Mouse (Mus musculus) embryonic facial prominence, embryonic 15.5 days (tissue): Measurements from ENCODE around the gene Robo1. TPM values are rescaled to one million over a fixed set of nuclear protein-coding genes. Genes with fewer than 3 reads are reported as not detected.
A peak's percentile ranks its signal among the peaks of the same experiment; 100 is the strongest.

Experiments
- ATAC-seq: fragments of 200-750 bp; cut with Nextera tagmentation; 2 replicates; pipeline ENCODE4 v1.8.0; 2017; ENCODE audit warnings: low read depth, moderate TSS enrichment; ENCODE audit not compliant: insufficient number of reproducible peaks, low FRiP score, low TSS enrichment
- H3K27ac ChIP-seq: fragments of 300-500 bp; sonication (generic); replicated peaks from 2 replicates; pipeline ENCODE4 v1.5.1; 2015; ENCODE audit warnings: mild to moderate bottlenecking, inconsistent platforms
- H3K27me3 ChIP-seq: fragments of 300-500 bp; sonication (generic); 2 replicates; pipeline ENCODE4 v1.6.1; 2015; ENCODE audit warnings: inconsistent platforms
- H3K36me3 ChIP-seq: fragments of 300-500 bp; sonication (generic); 2 replicates; pipeline ENCODE4 v1.6.1; 2015; ENCODE audit warnings: mild to moderate bottlenecking, inconsistent platforms
- H3K4me1 ChIP-seq: fragments of 300-500 bp; sonication (generic); 2 replicates; pipeline ENCODE4 v1.6.1; 2015; ENCODE audit warnings: inconsistent platforms
- H3K4me2 ChIP-seq: fragments of 300-500 bp; sonication (generic); replicated peaks from 2 replicates; pipeline ENCODE4 v1.6.1; 2015; ENCODE audit warnings: mild to moderate bottlenecking, inconsistent platforms
- H3K4me3 ChIP-seq: fragments of 300-500 bp; sonication (generic); replicated peaks from 2 replicates; pipeline ENCODE4 v1.5.1; 2015; ENCODE audit warnings: mild to moderate bottlenecking, inconsistent platforms
- H3K9ac ChIP-seq: fragments of 300-500 bp; sonication (generic); 2 replicates; pipeline ENCODE4 v1.6.1; 2015; ENCODE audit warnings: inconsistent platforms
- H3K9me3 ChIP-seq: fragments of 300-500 bp; sonication (generic); replicated peaks from 2 replicates; pipeline ENCODE4 v1.6.1; 2016; ENCODE audit warnings: inconsistent platforms
- WGBS: fragments of 180-500 bp; shearing (Covaris S2); methylation state at CpG from one replicate; pipeline ENCODE4 v1.1.7; 2015; 5-methylcytosine and 5-hydroxymethylcytosine counted together
- polyA plus RNA-seq: library from polyadenylated mRNA; unstranded; fragments of >200 nt; fragmentation: Nextera tagmentation; extraction: Ambion mirVana; gene quantifications from 2 replicates; pipeline ENCODE4 v1.2.1, GENCODE M21; 2015

Robo1 gene
- 36.9 and 37.4 TPM in 2 replicates for polyA plus RNA-seq

GRCm38 (mm10) chr16:72307537-72308330, at the start of gene Robo1:
Robo1 (plus strand) TSS chr16:72308306.
- WGBS, result 70% methylated on average over 8 of the region's 8 CpGs
- H3K4me3 ChIP-seq, result no peak within 1 kb of the TSS
- no peak for ATAC-seq

GRCm38 (mm10) chr16:72267839-72268238, 40.3 kb upstream of the Robo1 start:
- WGBS, result 79% methylated on average over 10 of the region's 10 CpGs
- H3K36me3 ChIP-seq, result no peaks in the 10 kb centered on the region
- no peak overlapping the region for H3K4me3 ChIP-seq
- no peaks in the 10 kb centered on the region for H3K27me3 ChIP-seq
- H3K27ac ChIP-seq, result no peak overlapping the region
- H3K4me1 ChIP-seq, result no peaks in the 10 kb centered on the region
- no peak overlapping the region for H3K4me2 ChIP-seq
- no peak overlapping the region for H3K9ac ChIP-seq
- no peak for ATAC-seq
- no peaks in the 10 kb centered on the region for H3K9me3 ChIP-seq

More at GRCm38 (mm10) chr16:72307537-72308330, at the start of gene Robo1:
- Histone ChIP-seq H3K9ac (no peak within 1 kb of the TSS), H3K4me1 (no peaks in the 10 kb centered on the region), H3K9me3 (no peaks in the 10 kb centered on the region), H3K4me2 (no peak within 1 kb of the TSS), H3K27ac (no peak within 1 kb of the TSS), H3K27me3 (no peaks in the 10 kb centered on the region), H3K36me3 (no peaks in the 10 kb centered on the region)

GRCm38 (mm10) chr16:72276390-72277074, 31.6 kb upstream of the Robo1 start:
- 79% methylated on average over 3 of the region's 3 CpGs for WGBS
- Histone ChIP-seq H3K27me3 (no peaks in the 10 kb centered on the region), H3K4me1 (no peaks in the 10 kb centered on the region), H3K27ac (no peak overlapping the region), H3K9ac (no peak overlapping the region), H3K4me3 (no peak overlapping the region), H3K9me3 (no peaks in the 10 kb centered on the region), H3K36me3 (no peaks in the 10 kb centered on the region), H3K4me2 (no peak overlapping the region)
- no peak for ATAC-seq

GRCm38 (mm10) chr16:72308331-72308668, 194 bp downstream of the Robo1 start:
- Histone ChIP-seq H3K9me3 (no peaks in the 10 kb centered on the region), H3K4me2 (no peak overlapping the region), H3K36me3 (no peaks in the 10 kb centered on the region), H3K4me3 (no peak overlapping the region), H3K4me1 (no peaks in the 10 kb centered on the region), H3K27ac (no peak overlapping the region), H3K9ac (no peak overlapping the region), H3K27me3 (no peaks in the 10 kb centered on the region)
- no peak for ATAC-seq
- WGBS, result 70% methylated on average over 6 of the region's 6 CpGs

- H3K4me3 ChIP-seq, result no peak overlapping the region
- H3K4me2 ChIP-seq, result no peak overlapping the region
- H3K27me3 ChIP-seq, result no peaks in the 10 kb centered on the region
- no peak overlapping the region for H3K27ac ChIP-seq
- no peaks in the 10 kb centered on the region for H3K9me3 ChIP-seq
- no peaks in the 10 kb centered on the region for H3K4me1 ChIP-seq
- no peak for ATAC-seq
- WGBS, result 34% methylated on average over 8 of the region's 8 CpGs
- no peak overlapping the region for H3K9ac ChIP-seq
- no peaks in the 10 kb centered on the region for H3K36me3 ChIP-seq
Measured at GRCm38 (mm10) chr16:72327321-72327720, 19.2 kb downstream of the Robo1 start.

- ATAC-seq, result no peak
Measured at GRCm38 (mm10) chr16:72328579-72328978, 20.5 kb downstream of the Robo1 start.

GRCm38 (mm10) chr16:72337757-72338156, 29.7 kb downstream of the Robo1 start:
- 97% methylated on average over 1 of the region's 1 CpGs for whole genome bisulfite sequencing
- no peak overlapping the region for H3K4me2 ChIP-seq
- H3K4me3 ChIP-seq, result no peak overlapping the region
- H3K4me1 ChIP-seq, result no peaks in the 10 kb centered on the region
- no peaks in the 10 kb centered on the region for H3K36me3 ChIP-seq
- ATAC-seq, result no peak
- no peak overlapping the region for H3K9ac ChIP-seq
- H3K27me3 ChIP-seq, result no peaks in the 10 kb centered on the region
- no peaks in the 10 kb centered on the region for H3K9me3 ChIP-seq
- no peak overlapping the region for H3K27ac ChIP-seq

More at GRCm38 (mm10) chr16:72328579-72328978, 20.5 kb downstream of the Robo1 start:
- Histone ChIP-seq H3K9me3 (no peaks in the 10 kb centered on the region), H3K9ac (no peak overlapping the region), H3K36me3 (no peaks in the 10 kb centered on the region), H3K4me3 (no peak overlapping the region), H3K4me1 (no peaks in the 10 kb centered on the region), H3K27me3 (no peaks in the 10 kb centered on the region), H3K27ac (no peak overlapping the region), H3K4me2 (no peak overlapping the region)
- 77% methylated on average over 3 of the region's 3 CpGs for WGBS

- ATAC-seq, result peak; percentile 51; the same call in 1 of the 2 replicates
- no peaks in the 10 kb centered on the region for H3K9me3 ChIP-seq
- H3K36me3 ChIP-seq, result no peaks in the 10 kb centered on the region
- H3K4me1 ChIP-seq, result peaks cover 8% of the 10 kb centered on the region; the same call in 1 of the 2 replicates
- H3K27me3 ChIP-seq, result no peaks in the 10 kb centered on the region
- 25% methylated on average over 5 of the region's 5 CpGs for WGBS
- 0 out of 2 replicates have a peak overlapping the region, but pooled peaks have one; percentile 25 for H3K27ac ChIP-seq
- 0 out of 2 replicates have a peak overlapping the region, but pooled peaks have one; percentile 21 for H3K4me2 ChIP-seq
- H3K4me3 ChIP-seq, result no peak overlapping the region
- no peak overlapping the region for H3K9ac ChIP-seq
Measured at GRCm38 (mm10) chr16:72350422-72350821, 42.3 kb downstream of the Robo1 start.

- Histone ChIP-seq H3K4me1 (no peaks in the 10 kb centered on the region), H3K27me3 (no peaks in the 10 kb centered on the region), H3K9me3 (no peaks in the 10 kb centered on the region), H3K27ac (no peak overlapping the region), H3K4me2 (no peak overlapping the region), H3K36me3 (no peaks in the 10 kb centered on the region), H3K4me3 (no peak overlapping the region), H3K9ac (no peak overlapping the region)
- WGBS, result 70% methylated on average over 2 of the region's 2 CpGs
- no peak for ATAC-seq
Measured at GRCm38 (mm10) chr16:72356515-72357357, 48.6 kb downstream of the Robo1 start.

GRCm38 (mm10) chr16:72376896-72377295, 68.8 kb downstream of the Robo1 start:
- WGBS, result 63% methylated on average over 5 of the region's 5 CpGs

GRCm38 (mm10) chr16:72381819-72382218, 73.7 kb downstream of the Robo1 start:
- H3K4me3 ChIP-seq, result no peak overlapping the region
- no peaks in the 10 kb centered on the region for H3K27me3 ChIP-seq
- H3K4me2 ChIP-seq, result no peak overlapping the region
- no peaks in the 10 kb centered on the region for H3K4me1 ChIP-seq
- no peak overlapping the region for H3K27ac ChIP-seq
- ATAC-seq, result no peak
- no peak overlapping the region for H3K9ac ChIP-seq
- H3K36me3 ChIP-seq, result no peaks in the 10 kb centered on the region
- 90% methylated on average over 6 of the region's 6 CpGs for WGBS
- H3K9me3 ChIP-seq, result no peaks in the 10 kb centered on the region

More at GRCm38 (mm10) chr16:72376896-72377295, 68.8 kb downstream of the Robo1 start:
- Histone ChIP-seq H3K9me3 (no peaks in the 10 kb centered on the region), H3K9ac (no peak overlapping the region), H3K4me2 (no peak overlapping the region), H3K4me1 (no peaks in the 10 kb centered on the region), H3K4me3 (no peak overlapping the region), H3K27ac (no peak overlapping the region), H3K36me3 (no peaks in the 10 kb centered on the region), H3K27me3 (no peaks in the 10 kb centered on the region)
- ATAC-seq, result no peak
